Mouse (Mus musculus) NIH3T3 (cell line): ENCODE measurements around the gene Mtmr12.

Source experiments
- DNase-seq: peaks from one replicate; pipeline ENCODE4 v3.0.0-alpha.2; 2012; ENCODE audit warnings: low read depth

Gene Mtmr12

DNA sequence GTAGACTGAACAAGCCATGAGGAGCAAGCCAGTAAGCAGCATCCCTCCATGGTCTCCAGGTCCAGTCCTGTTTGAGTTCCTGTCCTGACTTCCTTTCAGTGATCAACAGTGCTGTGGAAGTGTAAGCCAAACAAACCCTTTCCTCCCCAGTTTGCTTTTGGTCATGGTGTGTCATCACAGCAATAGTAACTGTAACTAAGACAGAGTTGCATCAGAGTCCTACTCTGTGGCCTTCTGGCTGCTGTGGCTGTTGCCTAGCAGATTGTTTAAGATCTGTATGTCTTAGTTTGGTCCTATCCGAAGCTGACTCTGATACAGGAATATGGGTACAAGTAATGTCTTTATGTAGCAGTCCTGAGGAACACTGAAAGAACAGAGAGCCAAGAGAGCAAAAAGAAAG is 75.0 kb downstream of the Mtmr12 start:
- peak; percentile 10 for DNase-seq

DNA sequence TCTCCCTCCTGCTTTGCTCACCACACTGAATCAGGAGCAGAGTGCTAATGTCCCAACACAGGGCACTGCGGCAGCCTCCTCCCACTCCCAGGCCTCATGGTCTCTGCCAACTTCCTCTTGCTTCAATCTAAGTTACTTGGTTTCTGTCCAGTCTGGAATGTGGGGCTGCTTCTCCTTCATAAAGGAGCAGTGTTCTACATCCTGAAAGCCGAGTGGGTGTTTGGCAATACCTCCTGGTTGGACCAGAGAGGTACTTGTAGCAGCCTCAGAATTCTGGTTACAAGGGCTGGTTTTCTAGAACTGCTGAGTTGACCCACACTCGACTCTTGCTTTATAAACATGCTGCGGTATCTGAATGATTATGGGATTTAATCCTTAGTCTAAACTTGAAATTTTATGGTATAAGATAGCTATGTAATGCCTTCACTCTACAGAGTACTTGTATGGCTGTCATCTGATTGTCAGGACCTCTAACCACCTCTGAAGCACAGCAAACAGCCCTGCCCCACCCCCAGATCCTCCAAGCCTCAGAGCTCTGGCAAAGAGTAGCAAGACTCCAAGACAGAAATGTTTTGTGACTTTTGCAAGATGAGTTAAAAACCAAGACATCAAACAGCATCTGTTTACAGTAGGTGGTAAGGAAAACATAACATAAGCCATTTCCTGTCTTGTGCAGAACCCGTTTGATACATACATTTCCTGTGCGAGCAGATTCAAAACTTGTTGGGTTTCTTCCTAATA is 80.1 kb downstream of the Mtmr12 start:
- DNase-seq, result peak; percentile 44

DNA sequence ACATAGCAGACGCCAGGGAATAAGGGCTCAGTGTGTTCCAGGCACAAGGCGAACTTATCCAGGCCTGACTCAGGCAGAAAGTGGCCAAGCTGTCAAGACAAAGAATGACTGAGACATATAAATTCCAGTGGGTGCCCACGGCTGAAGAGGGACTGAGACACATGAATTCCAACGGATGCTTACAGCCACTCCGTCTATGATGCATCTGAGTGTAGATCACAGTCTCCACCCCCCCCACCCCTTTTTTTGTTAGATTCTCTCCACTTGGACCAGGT is 80.6 kb downstream of the Mtmr12 start:
- peak; percentile 6 for DNase-seq

DNA sequence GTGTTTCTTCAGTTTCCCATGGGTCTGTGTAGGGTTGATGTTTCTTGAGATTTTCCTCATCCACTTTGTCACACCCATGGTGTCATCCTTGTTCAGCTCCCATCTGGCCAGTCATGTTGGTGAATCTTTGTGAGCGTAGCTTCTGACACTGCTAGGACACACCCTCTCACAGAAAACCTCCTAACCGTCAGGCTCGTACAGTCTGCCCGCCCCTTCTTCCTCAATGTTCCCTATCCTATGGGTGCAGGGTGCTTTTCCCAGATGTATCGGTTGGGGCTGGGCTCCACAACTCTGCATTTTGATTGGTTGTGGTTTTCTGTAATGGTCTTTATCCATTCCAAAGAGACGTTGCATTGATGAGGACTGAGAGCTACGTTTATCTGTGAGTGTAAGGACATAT is 85.5 kb downstream of the Mtmr12 start:
- no peak for DNase-seq

DNA sequence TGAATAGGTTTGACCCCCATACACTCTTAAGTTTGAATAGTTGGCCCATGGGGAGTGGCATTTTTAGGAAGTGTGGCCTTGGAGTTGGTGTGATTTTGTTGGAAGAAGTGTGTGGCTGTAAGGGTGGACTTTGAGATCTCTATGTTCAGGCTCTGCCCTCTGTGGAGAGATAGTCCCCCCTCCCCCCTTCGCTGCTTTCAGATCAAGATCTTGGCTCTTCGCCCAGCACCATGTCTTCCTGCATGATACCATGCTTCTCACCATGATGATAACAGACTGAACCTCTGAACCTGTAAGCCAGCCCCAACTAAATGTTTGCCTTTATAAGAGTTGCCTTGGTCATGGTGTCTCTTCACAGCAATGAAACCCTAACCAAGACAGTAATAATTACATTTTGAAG is 86.9 kb downstream of the Mtmr12 start:
- no peak for DNase-seq

DNA sequence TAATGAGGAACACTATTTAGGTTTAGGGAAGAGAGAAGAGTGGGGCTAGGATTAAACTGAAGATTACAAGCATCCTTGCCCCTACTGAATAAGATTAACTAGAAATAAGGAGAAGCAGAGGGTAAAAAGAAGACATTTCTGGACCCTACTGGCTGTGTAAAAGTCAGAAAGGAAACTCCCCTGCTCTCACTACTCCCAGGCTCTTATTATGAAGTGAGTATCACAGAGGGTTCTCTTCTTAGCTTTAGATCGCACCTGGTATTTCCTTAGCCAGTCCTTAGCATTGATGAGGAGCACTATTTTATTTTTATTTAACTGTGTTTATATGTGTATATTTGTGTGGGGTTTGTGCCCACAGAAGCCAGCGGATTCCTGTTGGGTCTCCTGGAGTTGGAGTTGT is 91.4 kb downstream of the Mtmr12 start:
- DNase-seq, result no peak

DNA sequence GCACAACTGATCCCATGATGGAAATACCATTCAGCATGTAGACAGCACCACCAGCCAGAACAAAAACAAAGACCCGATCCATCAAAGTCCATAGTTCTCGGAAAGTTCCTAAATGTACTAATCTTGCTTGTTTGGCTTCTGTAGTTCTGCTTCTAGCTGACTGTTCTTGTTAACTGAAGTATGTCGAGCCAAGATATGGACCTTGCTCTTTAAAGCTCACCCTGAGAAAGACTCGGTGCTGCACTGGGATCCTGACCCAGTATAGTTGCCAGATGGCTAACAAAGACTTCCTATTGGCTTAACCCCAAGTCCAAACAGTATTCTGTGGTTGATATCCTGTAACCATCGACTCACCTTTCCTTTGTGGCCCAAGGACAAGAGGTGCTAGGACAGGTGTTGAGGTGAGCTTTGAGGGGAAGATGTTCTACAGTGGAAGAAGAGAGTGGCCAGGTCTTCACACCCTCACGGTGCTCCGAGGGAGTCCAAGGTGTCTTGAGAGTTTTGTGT is 93.5 kb downstream of the Mtmr12 start:
- DNase-seq, result no peak

DNA sequence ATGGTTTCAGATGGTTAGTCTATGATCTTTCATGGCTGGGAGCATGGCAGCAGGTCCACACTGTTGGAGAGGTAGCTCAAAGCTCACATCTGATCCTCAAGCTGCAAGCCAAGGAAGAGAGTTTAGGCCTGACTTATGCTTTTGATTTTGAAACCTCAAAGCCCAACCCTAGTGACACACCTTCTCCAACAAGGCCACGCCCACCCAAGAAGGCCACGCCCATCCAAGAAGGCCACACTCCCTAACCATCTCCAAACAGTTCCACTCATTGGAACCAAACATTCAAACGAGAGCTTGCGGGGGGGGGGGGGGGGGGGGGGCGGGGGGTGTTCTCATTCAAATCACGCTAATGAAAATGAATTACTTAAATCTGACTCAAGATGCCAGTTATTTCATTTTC is 96.9 kb downstream of the Mtmr12 start:
- DNase-seq, result peak; percentile 25

DNA sequence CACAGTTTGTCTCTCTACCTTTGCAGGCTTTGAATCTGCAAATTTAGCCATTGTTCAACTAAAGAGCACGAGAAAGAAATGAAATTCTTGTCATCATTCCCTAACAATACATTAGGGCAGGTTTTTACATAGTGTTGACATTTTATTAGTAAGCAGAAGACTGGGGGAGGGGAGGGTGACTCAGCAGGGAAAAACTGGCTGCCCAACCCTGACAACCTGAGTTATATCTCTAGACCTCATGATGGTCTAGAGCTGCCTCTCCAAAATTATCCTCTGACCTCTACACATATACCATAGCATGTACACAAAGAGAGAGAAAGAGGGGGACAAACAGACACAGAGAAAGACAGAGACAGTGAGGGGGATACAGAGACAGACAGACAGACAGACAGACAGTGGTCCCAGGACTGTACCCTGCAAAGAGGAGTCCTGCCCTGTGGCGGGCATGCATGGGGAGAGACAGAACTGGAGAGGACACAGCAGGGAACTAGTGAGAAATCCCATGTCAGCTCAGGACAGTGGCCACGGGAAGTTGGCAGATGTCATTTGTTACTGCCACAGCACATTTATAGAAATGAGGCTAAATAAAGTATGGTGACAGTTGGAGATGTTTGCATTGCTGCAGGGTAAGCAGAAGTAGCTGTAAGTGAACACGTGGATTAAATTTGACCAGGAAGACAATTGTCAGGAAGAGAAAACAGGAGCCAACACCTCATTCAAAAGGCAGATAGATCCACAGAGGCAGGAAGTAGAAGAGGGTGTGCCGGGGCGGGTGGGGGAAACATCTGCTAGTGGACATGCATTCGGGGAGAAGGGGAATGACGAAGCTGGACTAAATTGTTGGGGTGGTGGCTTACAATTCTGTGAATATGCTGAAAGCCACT is 101.6 kb downstream of the Mtmr12 start:
- DNase-seq, result peak; percentile 60

DNA sequence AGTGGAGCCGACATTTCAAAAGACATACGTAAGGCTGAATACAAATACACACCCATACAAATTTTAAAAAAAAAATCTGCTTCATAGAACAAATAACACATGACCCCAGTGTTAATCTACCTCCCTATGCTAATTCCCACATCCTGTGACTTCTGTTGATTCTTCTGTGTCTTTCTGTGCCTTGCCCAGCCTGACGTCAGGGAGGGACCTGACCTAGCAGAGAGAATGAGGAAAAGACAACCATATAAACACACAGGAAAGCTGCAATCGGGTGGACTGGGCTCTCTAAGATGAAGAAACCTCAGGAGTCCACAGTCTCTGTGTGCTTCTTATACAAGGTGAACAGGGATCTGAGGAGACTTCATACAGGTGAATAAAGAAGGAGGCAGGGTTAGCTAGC is 102.3 kb downstream of the Mtmr12 start:
- DNase-seq, result no peak

DNA sequence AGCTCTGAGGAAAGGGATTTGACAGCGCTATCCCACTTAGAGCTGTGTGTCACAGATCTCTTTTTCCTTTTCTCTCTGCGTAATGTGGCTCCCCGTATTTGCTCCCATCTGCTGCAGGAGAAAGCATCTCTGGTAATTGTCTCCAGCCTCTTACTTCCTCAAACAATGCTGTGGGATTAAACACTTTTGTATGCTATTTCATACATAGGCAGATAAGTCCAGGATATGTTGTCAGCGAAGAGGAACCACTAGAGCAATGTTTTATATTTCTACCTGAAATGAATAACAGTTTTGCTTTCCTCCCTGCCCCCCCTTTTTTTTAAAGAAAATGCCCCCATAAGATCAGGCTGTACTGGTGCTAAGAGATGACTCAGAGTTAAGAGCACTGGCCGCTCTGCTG is 103.7 kb downstream of the Mtmr12 start:
- no peak for DNase-seq

DNA sequence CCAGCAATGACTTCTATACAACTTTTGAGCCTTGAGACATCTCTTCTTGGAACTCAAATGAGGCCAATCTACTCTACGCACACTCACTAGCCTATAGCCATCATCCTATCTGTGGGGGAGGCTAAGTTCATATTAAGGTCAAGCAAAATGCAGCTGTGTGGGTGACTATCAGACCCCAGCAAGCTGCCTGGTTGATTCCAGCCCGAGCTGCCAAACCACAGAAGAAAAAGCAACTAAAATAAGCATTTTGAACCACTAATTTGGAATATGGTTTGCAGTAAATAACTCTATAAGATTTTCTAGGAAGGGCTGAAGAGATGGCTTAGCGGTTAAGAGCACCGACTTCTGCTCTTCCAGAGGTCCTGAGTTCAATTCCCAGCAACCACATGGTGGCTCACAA is 105.8 kb downstream of the Mtmr12 start:
- peak; percentile 34 for DNase-seq

DNA sequence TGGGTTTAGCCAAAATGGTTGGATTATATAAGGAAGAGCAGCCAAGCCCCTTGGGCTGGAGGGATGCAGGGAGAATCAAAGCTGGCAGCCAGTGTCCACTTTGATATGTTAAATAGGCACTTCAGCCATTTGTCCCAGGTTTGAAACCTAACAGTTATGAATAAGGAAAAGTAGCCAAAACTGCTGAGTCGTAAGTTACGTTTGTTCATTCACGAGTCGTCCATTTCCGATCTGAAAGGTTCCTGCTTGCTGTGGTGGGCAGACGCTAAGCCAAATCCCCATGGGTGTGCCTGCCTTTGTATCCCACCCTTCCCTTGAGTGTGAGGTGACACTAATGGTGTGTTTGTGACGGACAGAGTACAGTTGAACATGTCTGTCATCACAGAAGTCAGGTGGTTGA is 106.6 kb downstream of the Mtmr12 start:
- DNase-seq, result no peak

DNA sequence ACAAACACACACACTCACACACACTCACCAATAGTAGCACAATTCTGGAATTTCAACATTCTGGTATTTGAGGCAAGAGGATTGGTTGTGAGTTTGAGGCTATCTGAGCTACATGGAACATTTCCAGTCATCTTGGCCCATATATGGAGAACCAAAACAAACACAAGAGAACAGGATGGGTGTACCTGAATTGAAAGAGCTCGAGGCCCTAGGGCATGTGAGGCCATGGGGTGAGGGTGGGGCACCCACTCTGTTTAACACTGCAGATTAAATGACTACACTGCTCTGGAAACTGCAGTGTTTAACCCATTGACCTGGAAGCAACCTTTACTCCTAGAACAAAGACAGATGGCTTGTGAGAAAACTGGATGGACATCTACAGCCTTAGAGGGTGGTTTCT is 108.4 kb downstream of the Mtmr12 start:
- DNase-seq, result no peak

DNA sequence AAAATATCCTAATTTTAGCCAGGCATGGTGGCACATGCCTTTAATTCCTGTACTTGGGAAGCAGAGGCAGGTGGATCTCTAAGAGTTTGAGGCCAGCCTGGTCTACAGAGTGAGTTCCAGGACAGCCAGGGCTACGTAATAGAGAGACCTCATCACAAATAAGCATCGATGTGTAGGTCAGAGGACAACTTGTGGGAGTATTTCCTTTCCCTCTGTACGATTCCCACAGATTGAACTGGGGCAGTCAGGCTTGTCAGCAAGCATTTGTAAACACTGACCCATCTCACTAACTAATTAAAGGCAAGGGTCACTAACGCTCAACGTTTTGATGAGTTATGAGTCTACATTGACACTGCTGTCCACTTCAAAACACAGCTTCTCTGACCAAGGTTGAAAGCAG is 109.8 kb downstream of the Mtmr12 start:
- no peak for DNase-seq

DNA sequence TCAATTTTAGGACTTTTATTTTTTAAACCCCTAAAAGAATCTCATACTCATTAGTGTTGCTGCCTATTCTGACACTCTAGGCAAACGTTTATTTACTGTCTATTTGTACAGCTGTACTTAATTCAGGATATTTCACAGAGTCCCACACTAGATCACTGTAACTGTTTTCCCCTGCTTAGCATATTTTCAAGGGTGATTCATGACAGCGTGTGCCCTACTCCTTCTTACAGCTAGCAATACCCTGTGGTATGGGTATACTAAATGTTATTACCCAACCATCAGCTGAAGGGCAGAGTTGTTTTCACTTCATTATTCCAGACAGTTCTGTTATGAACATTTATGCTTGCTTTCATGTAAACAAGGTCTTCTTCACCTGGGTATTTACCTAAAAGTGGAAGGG is 111.2 kb downstream of the Mtmr12 start:
- DNase-seq, result peak; percentile 58

DNA sequence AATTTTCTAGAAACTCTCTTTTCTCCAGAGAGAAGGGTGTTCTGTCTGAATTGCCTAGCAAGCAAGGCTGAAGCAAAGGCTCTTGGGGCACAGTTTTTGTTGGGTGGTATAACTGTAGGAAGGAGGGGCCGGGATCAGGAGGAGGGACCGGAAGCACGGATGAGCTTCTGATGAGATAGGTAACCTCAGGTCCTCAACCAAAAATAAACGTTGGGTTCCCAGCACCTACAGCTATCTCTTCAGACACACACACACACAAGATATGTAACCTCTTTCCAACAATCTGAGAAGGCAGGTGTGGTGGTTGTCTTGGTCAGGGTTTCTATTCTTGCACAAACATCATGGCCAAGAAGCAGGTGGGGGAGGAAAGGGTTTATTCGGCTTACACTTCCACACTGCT is 112.5 kb downstream of the Mtmr12 start:
- no peak for DNase-seq

DNA sequence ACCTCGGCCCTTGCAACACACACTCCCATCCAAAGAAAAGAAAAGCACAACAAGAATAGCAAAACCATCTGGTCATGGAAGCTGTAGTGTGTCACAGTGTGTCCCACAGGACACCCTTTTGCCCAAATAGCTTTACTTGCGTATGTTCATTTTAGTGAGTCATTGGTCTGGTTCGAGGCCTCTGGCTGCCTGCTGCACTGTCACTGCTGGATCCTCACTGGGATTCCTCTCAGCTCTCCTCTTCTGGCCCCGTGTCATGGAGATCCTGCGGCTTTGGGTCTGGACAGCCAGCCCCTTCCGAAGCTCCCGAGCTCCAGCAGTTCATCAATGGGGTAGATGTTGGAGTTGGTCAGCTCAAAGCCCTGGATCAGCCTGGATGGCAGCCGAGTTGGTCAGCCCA is 113.6 kb downstream of the Mtmr12 start:
- DNase-seq, result no peak

DNA sequence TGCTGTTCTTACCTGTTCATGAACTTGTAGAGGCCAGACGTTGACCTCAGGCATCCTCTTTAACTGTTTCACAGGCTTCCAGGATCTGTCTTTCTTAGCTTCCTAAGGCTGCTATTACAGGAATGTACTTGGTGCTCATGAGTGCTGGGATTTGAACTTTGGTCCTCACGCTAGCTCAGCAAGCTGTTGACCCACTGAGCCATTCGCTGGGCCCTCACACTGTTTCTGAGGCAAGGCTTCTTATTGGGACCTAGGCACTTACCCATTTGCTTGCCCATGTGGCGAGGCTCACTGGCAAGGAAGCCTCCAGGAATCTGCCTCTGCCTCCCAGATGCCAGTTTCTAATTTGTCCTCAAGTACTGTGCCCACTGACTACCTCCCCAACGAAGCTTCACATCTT is 115.1 kb downstream of the Mtmr12 start:
- DNase-seq, result no peak

DNA sequence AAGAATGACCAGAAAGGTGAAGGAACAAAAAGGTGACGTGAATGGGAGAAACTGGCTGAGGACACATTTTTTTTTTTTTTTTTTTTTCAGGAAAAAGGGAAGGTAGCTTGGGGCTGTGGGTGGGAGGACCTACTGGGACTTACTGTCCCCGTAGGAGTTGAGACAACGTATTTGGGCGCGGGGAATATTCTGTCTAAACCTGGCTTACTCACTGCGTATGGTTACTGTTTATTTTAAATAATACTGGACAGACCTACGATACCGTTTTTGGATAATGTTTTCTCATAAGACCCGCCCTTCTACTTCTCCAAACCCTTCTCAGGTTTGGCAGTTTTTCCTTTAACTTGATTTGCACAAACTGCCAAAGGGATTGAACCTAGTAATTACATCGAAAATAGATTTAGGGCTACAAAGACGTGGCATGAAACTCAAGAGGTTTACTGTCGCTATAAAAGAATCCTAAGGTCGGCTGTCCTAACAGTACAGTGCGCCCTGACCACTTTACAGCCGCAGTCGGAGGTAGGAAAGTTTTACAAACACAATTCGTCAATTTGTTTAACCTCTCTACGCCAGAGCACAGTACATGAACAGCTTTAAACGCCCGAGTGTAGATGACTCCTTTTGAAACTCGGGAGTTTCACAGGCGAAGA is 115.7 kb downstream of the Mtmr12 start:
- no peak for DNase-seq

DNA sequence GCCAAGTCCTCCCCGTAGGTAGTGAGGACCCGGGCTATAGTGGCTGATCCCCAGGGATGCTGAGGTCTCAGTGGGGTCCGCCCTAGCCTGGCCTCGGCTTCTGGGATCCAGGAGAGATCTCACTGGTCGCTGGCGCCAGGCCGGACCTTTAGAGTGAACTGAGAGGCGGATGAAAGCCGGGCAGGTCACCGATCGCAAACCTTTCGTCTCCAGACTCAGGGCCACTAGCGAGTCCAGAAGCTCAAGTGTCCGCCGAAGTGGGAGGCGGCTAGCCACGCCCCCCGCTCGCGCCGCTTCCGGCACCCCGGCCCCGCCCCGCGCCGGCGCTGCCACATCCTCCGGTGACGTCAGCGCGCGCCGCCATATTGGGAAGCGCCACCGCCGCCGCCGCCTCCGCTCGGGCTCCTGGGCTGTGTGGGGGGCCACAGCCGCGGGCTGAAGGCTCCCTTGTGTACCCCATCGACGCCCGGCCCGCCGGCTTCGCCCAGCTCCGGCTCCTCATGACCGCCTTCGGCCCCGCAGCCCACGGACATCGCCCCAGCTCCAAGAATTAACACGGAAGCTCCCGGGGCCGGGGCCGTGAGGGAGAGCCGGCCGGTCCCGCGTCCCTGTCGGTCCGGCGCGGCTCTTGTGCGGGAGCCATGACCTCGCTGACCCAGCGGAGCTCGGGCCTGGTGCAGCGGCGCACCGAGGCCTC is 116.4 kb downstream of the Mtmr12 start, which contains the start of gene Golph3:
Gene Golph3 (plus strand): TSS at position 360 of the 697 bp plus-strand sequence.
- DNase-seq, result peak; percentile 98
